Mouse (Mus musculus) heart, embryonic 14.5 days (tissue): Measurements from ENCODE around the gene Gm10837. TPM values are rescaled to one million over a fixed set of nuclear protein-coding genes. Genes with fewer than 3 reads are reported as not detected.

ENCODE experiments used
- ATAC-seq: fragments of 200-750 bp; cut with Nextera tagmentation; 2 replicates; pipeline ENCODE4 v1.8.0; 2017; ENCODE audit warnings: low read depth, moderate TSS enrichment; ENCODE audit not compliant: insufficient number of reproducible peaks, insufficient read depth, low FRiP score
- H3K27ac ChIP-seq, 2 experiments: fragments of 200-500 bp in 1 of 2; fragments of 300-500 bp in 1 of 2; sonication (generic) in 1 of 2; replicated peaks in 1 of 2; 2 replicates each; pipeline ENCODE4 v1.5.1; 2012 to 2014; ENCODE audit warnings: low read depth in 2 of 2, low read length in 2 of 2, control low read depth in 1 of 2, mild to moderate bottlenecking in 1 of 2, mixed read lengths in 1 of 2; ENCODE audit not compliant: control insufficient read depth in 1 of 2, insufficient read depth in 1 of 2
- H3K27me3 ChIP-seq: fragments of 300-500 bp; sonication (generic); 2 replicates; pipeline ENCODE4 v1.6.1; 2014; ENCODE audit warnings: mild to moderate bottlenecking, low read length, control low read depth; ENCODE audit not compliant: control insufficient read depth, insufficient read depth
- H3K36me3 ChIP-seq: fragments of 300-500 bp; sonication (generic); 2 replicates; pipeline ENCODE4 v1.6.1; 2014; ENCODE audit warnings: mild to moderate bottlenecking, control low read depth, low read length, mixed read lengths; ENCODE audit not compliant: control insufficient read depth, insufficient read depth
- H3K4me1 ChIP-seq, 2 experiments: fragments of 200-500 bp in 1 of 2; fragments of 300-500 bp in 1 of 2; sonication (generic) in 1 of 2; 2 replicates each; pipeline ENCODE4 v1.6.1; 2012 to 2014; ENCODE audit warnings: low read length in 2 of 2, control low read depth in 1 of 2, mixed read lengths in 1 of 2; ENCODE audit not compliant: control insufficient read depth in 2 of 2, insufficient read depth in 2 of 2
- H3K4me2 ChIP-seq: fragments of 300-500 bp; sonication (generic); 2 replicates; pipeline ENCODE4 v1.6.1; 2014; ENCODE audit warnings: mild to moderate bottlenecking, low read length
- H3K4me3 ChIP-seq, 2 experiments: fragments of 200-500 bp in 1 of 2; fragments of 300-500 bp in 1 of 2; sonication (generic) in 1 of 2; 2 replicates each; pipeline ENCODE4 v1.5.1; 2012 to 2014; ENCODE audit warnings: low read length in 2 of 2, mild to moderate bottlenecking in 2 of 2, control low read depth in 1 of 2, low read depth in 1 of 2, moderate library complexity in 1 of 2; ENCODE audit not compliant: control insufficient read depth in 1 of 2, insufficient read depth in 1 of 2
- H3K9ac ChIP-seq: fragments of 300-500 bp; sonication (generic); 2 replicates; pipeline ENCODE4 v1.6.1; 2014; ENCODE audit warnings: mild to moderate bottlenecking, low read length
- H3K9me3 ChIP-seq: fragments of 300-500 bp; sonication (generic); 2 replicates; pipeline ENCODE4 v1.6.1; 2016; ENCODE audit warnings: low read length, control low read depth; ENCODE audit not compliant: control insufficient read depth
- WGBS: fragments of 180-500 bp; shearing (Covaris S2); extraction: QIAGEN DNeasy Blood & Tissue Kit; methylation state at CpG from one replicate; pipeline ENCODE4 v1.1.7; 2014; 5-methylcytosine and 5-hydroxymethylcytosine counted together
- polyA plus RNA-seq: library from polyadenylated mRNA; unstranded; fragments of >200 nt; fragmentation: Nextera tagmentation; extraction: Ambion mirVana; gene quantifications from 2 replicates; pipeline ENCODE4 v1.2.1, GENCODE M21; 2014

The Gm10837 gene
- polyA plus RNA-seq, 1 experiment from 2014 or later: not detected

- no peak overlapping the region for H3K4me3 ChIP-seq
- H3K9me3 ChIP-seq: no peaks in the 10 kb centered on the region
- H3K27ac ChIP-seq: no peak overlapping the region
- H3K36me3 ChIP-seq: no peaks in the 10 kb centered on the region
- H3K4me1 ChIP-seq: no peaks in the 10 kb centered on the region
- no peak for ATAC-seq
- H3K4me2 ChIP-seq: no peak overlapping the region
- 4% methylated on average over 18 of the region's 18 CpGs for WGBS
- peaks cover 94% of the 10 kb centered on the region for H3K27me3 ChIP-seq
- no peak overlapping the region for H3K9ac ChIP-seq
These were observed 6.6 kb upstream of the Gm10837 start for GRCm38 (mm10) chr14:122483556-122484421.

- Histone ChIP-seq H3K9ac (no peak overlapping the region), H3K36me3 (no peaks in the 10 kb centered on the region), H3K4me3 (no peak overlapping the region), H3K9me3 (no peaks in the 10 kb centered on the region), H3K4me2 (no peak overlapping the region), H3K4me1 (no peaks in the 10 kb centered on the region), H3K27ac (no peak overlapping the region), H3K27me3 (peaks cover 95% of the 10 kb centered on the region)
- no peak for ATAC-seq
- 9% methylated on average over 4 of the region's 4 CpGs for WGBS
These were observed 5.9 kb upstream of the Gm10837 start for GRCm38 (mm10) chr14:122484458-122484843.

GRCm38 (mm10) chr14:122484844-122485551 is 5.4 kb upstream of the Gm10837 start:
- no peaks in the 10 kb centered on the region for H3K4me1 ChIP-seq
- H3K9me3 ChIP-seq: no peaks in the 10 kb centered on the region
- no peak overlapping the region for H3K27ac ChIP-seq
- H3K9ac ChIP-seq: no peak overlapping the region
- H3K4me3 ChIP-seq: no peak overlapping the region
- no peak for ATAC-seq
- no peaks in the 10 kb centered on the region for H3K36me3 ChIP-seq
- no peak overlapping the region for H3K4me2 ChIP-seq
- H3K27me3 ChIP-seq: peaks cover 96% of the 10 kb centered on the region
- 2% methylated on average over 23 of the region's 24 CpGs for WGBS

GRCm38 (mm10) chr14:122485635-122486181 is 4.7 kb upstream of the Gm10837 start:
- Histone ChIP-seq H3K27me3 (peaks cover 96% of the 10 kb centered on the region), H3K27ac (no peak overlapping the region), H3K4me1 (peaks cover 0 to 6% of the 10 kb centered on the region in 2 experiments; a peak in 2 of 4 replicates), H3K4me3 (no peak overlapping the region), H3K9ac (no peak overlapping the region), H3K9me3 (no peaks in the 10 kb centered on the region), H3K36me3 (no peaks in the 10 kb centered on the region), H3K4me2 (no peak overlapping the region)
- WGBS: 5% methylated on average over 12 of the region's 12 CpGs
- no peak for ATAC-seq

GRCm38 (mm10) chr14:122486611-122487010 is 3.8 kb upstream of the Gm10837 start:
- Histone ChIP-seq H3K27ac (no peak overlapping the region), H3K4me3 (no peak overlapping the region), H3K4me2 (no peak overlapping the region), H3K36me3 (no peaks in the 10 kb centered on the region), H3K9ac (no peak overlapping the region), H3K9me3 (no peaks in the 10 kb centered on the region), H3K4me1 (peaks cover 0 to 7% of the 10 kb centered on the region in 2 experiments; a peak in 2 of 4 replicates), H3K27me3 (peaks cover 96% of the 10 kb centered on the region)
- WGBS: 15% methylated on average over 1 of the region's 1 CpGs
- no peak for ATAC-seq

- H3K27ac ChIP-seq: no peak overlapping the region
- H3K4me3 ChIP-seq: no peak overlapping the region
- no peaks in the 10 kb centered on the region for H3K9me3 ChIP-seq
- no peaks in the 10 kb centered on the region for H3K36me3 ChIP-seq
- no peak overlapping the region for H3K9ac ChIP-seq
- WGBS: 3% methylated on average over 5 of the region's 5 CpGs
- peaks cover 92% of the 10 kb centered on the region for H3K27me3 ChIP-seq
- H3K4me1 ChIP-seq: peaks cover 0 to 7% of the 10 kb centered on the region in 2 experiments; a peak in 2 of 4 replicates
- ATAC-seq: no peak
- no peak overlapping the region for H3K4me2 ChIP-seq
These were observed 3.0 kb upstream of the Gm10837 start for GRCm38 (mm10) chr14:122487366-122487765.

- Histone ChIP-seq H3K4me1 (peaks cover 0 to 7% of the 10 kb centered on the region in 2 experiments; a peak in 2 of 4 replicates), H3K4me2 (no peak overlapping the region), H3K27me3 (peaks cover 89% of the 10 kb centered on the region), H3K9me3 (0 out of 2 replicates have a peak, but pooled peaks cover 3% of the 10 kb centered on the region), H3K4me3 (no peak overlapping the region), H3K9ac (no peak overlapping the region), H3K36me3 (no peaks in the 10 kb centered on the region), H3K27ac (no peak overlapping the region)
- ATAC-seq: no peak
- 1% methylated on average over 5 of the region's 5 CpGs for WGBS
These were observed 1.3 kb upstream of the Gm10837 start for GRCm38 (mm10) chr14:122489041-122489440.
